In genomic region chr4:130574048-130574413, GRCm38 (mm10) we compare ENCODE assay signal across 7 mouse cellular contexts. TPM values are rescaled to one million over a fixed set of nuclear protein-coding genes. Genes with fewer than 3 reads are reported as not detected.
DNase-seq lines count a peak whose midpoint lies in the region; ATAC-seq lines count a peak whose summit lies in the region.

Gene Nkain1 (minus strand): TSS chr4:130574173.

- H3K9ac ChIP-seq in embryonic facial prominence, embryonic 14.5 days (ENCODE audit: low read depth, low read length): peak within 1 kb of the TSS; percentile 79

- 0% methylated on average over 11 of the region's 41 CpGs for WGBS in embryonic facial prominence, embryonic 14.5 days

- no peaks in the 10 kb centered on the region for H3K36me3 ChIP-seq in embryonic facial prominence, embryonic 14.5 days (ENCODE audit: control insufficient read depth, insufficient read depth, low read length)

- H3K27me3 ChIP-seq in embryonic facial prominence, embryonic 14.5 days (replicated peaks; ENCODE audit: control insufficient read depth, insufficient read depth, low read length): no peaks in the 10 kb centered on the region

- peak; percentile 86 for ATAC-seq in embryonic facial prominence, embryonic 14.5 days (ENCODE audit: low read depth)

- no peaks in the 10 kb centered on the region for H3K9me3 ChIP-seq in embryonic facial prominence, embryonic 14.5 days (ENCODE audit: control insufficient read depth, low read length)

- peak; percentile 16 for DNase-seq in CD4-positive helper T cell, adult 2 months (ENCODE audit: low read depth, low spot score)
- peak; percentile 60 for DNase-seq in ES-CJ7 (ENCODE audit: low read depth, low spot score)
- DNase-seq in embryonic facial prominence, embryonic 14.5 days (ENCODE audit: low spot score): peak; percentile 62
- peak; percentile 44 to 55 for DNase-seq in heart, postnatal 14 days
- peak in 1 of 2 experiments; percentile 62 for DNase-seq in layer of hippocampus, postnatal 10 days (ENCODE audit: low spot score in 2 of 2)
- DNase-seq in lung, postnatal 4 days: peak; percentile 29 to 62
- DNase-seq in thymus, postnatal 36 days: peak; percentile 12 to 37

- H3K4me3 ChIP-seq in embryonic facial prominence, embryonic 14.5 days (ENCODE audit: low read depth, low read length): peak within 1 kb of the TSS; percentile 75

- no peak within 1 kb of the TSS; the same call in 1 of the 2 replicates for H3K27ac ChIP-seq in embryonic facial prominence, embryonic 14.5 days (replicated peaks; ENCODE audit: low read depth, low read length)

- H3K4me2 ChIP-seq in embryonic facial prominence, embryonic 14.5 days (ENCODE audit: low read depth, low read length): peak within 1 kb of the TSS; percentile 98

- intact Hi-C loops in heart, postnatal 14 days (cut with DNase I): no loop called here

- H3K4me1 ChIP-seq in embryonic facial prominence, embryonic 14.5 days (ENCODE audit: control insufficient read depth, insufficient read depth, low read length): peaks cover 13% of the 10 kb centered on the region; the same call in 1 of the 2 replicates

RNA-seq across cellular contexts. Expression of gene Nkain1, which starts in this region (rescaled TPM):
- 3.6 and 4.7 TPM in 2 replicates for polyA plus RNA-seq in embryonic facial prominence, embryonic 14.5 days (2014; fragmentation: Nextera tagmentation; extraction: Ambion mirVana)
- total RNA-seq in heart, postnatal 14 days (2021): 1 to 10 TPM; 3.7 to 5.8 TPM
- total RNA-seq in layer of hippocampus, postnatal 10 days (2021): 10 to 100 TPM; 64.8 to 68.8 TPM

Comparison
In these comparisons a context has a peak if more than half of its experiments do, and no peak if none do; other contexts are left out.
1. RNA of gene Nkain1 (total RNA-seq): 64.8 to 68.8 TPM in layer of hippocampus, postnatal 10 days; 3.7 to 5.8 TPM in heart, postnatal 14 days; every median in the first group is over 4 times any median in the second.